Mouse (Mus musculus): Measurements from ENCODE around the gene Tmem253. TPM values are rescaled to one million over a fixed set of nuclear protein-coding genes. Genes with fewer than 3 reads are reported as not detected.

Tmem253 gene
- polyA plus RNA-seq, 1 experiment: not detected

DNA sequence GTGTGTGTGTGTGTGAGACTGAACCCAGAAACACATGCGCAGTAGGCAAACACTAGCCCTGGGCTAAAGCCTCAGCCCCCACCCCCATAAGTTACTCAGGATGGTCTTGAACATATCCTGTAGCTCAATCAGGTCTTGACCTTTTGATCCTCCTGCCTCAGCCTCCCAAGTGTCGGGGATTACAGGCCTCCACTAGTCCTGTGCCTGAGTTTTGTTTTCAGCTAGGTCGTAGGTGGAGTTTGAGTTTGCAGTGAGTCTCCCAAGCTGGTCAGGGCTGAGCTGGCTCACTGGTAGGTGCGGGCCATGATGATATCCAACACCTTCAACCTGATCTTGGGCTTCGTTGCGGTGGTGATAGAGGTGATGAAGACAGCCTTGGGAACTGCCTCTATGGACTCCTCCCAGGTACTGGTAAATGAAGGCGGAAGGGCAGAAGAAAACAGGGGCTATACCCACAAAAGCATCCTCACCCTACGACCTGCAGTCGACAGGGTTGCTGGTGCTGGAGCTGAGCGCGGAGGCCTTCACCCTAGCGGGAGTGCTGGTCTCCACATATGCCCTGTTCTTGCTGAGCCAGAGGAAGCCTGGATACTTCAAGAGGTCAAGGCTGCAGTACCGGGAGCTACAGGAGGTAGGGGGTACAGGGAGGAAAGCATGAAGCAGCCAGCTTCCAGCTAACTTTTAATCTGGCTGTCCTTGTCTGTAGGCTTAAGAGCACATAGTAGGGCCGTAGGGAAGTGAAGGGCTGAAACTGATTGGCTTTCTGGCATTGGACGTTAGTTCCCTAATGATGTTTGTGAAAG, 3.0 kb downstream of the Tmem253 start:
- WGBS: 82% methylated on average over 15 of the region's 15 CpGs
- TF ChIP-seq CTCF (IDR thresholded peaks at IDR 0.05; ENCODE audit: insufficient read depth, low read depth, low read length) (no peak), POLR2A (IDR thresholded peaks at IDR 0.05; ENCODE audit: insufficient read depth, low read depth, low read length) (no peak)
- H3K4me1 ChIP-seq (ENCODE audit: control insufficient read depth, insufficient read depth, low read length): peaks cover 16% of the 10 kb centered on the region
- peak overlapping the region; percentile 5 for H3K4me3 ChIP-seq (ENCODE audit: insufficient read depth, low read depth, low read length)
- peak overlapping the region; percentile 98 for H3K27ac ChIP-seq (ENCODE audit: insufficient read depth, low read depth, low read length)

DNA sequence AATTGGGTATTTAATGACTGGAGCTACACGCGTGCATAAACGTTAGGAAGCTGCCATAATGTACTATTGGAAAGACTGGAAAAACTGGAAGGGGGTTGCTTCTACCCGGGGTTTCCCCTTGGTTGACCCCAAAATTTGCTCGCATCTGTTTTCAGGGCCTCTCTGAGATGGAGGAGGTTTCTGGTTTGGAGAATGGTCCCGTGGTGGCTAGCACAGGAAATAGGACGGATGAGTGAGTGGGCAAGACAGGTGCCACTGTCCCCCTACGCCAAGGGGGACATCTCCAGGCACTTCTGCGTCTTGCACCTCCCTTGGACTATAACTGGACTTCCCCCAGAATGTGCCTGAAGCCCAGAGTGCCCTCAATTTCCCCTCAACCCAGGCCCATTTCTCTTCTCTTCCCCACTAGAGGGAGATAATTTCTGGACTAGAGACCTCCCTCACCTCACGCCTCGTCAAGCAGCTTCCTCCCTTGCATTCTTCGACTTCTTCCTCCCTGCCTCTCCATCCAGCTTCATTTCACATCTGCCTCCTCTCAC, 3.7 kb downstream of the Tmem253 start:
- Histone ChIP-seq H3K4me3 (ENCODE audit: insufficient read depth, low read depth, low read length) (peak overlapping the region; percentile 70), H3K4me1 (ENCODE audit: control insufficient read depth, insufficient read depth, low read length) (peaks cover 16% of the 10 kb centered on the region), H3K27ac (ENCODE audit: insufficient read depth, low read depth, low read length) (peak overlapping the region; percentile 98)
- 13% methylated on average over 12 of the region's 12 CpGs for WGBS
- TF ChIP-seq POLR2A (IDR thresholded peaks at IDR 0.05; ENCODE audit: insufficient read depth, low read depth, low read length): no peak
- TF ChIP-seq CTCF (IDR thresholded peaks at IDR 0.05; ENCODE audit: insufficient read depth, low read depth, low read length): peak; percentile 54

GRCm38 (mm10) chr14:52019590-52020340, 4.3 kb downstream of the Tmem253 start:
- peak; percentile 68 for TF ChIP-seq POLR2A (IDR thresholded peaks at IDR 0.05; ENCODE audit: insufficient read depth, low read depth, low read length)
- TF ChIP-seq CTCF (IDR thresholded peaks at IDR 0.05; ENCODE audit: insufficient read depth, low read depth, low read length): no peak
- Histone ChIP-seq H3K4me3 (ENCODE audit: insufficient read depth, low read depth, low read length) (peak overlapping the region; percentile 70), H3K4me1 (ENCODE audit: control insufficient read depth, insufficient read depth, low read length) (peaks cover 16% of the 10 kb centered on the region), H3K27ac (ENCODE audit: insufficient read depth, low read depth, low read length) (peak overlapping the region; percentile 98)
- WGBS: under 1% methylated on average over 74 of the region's 74 CpGs

DNA sequence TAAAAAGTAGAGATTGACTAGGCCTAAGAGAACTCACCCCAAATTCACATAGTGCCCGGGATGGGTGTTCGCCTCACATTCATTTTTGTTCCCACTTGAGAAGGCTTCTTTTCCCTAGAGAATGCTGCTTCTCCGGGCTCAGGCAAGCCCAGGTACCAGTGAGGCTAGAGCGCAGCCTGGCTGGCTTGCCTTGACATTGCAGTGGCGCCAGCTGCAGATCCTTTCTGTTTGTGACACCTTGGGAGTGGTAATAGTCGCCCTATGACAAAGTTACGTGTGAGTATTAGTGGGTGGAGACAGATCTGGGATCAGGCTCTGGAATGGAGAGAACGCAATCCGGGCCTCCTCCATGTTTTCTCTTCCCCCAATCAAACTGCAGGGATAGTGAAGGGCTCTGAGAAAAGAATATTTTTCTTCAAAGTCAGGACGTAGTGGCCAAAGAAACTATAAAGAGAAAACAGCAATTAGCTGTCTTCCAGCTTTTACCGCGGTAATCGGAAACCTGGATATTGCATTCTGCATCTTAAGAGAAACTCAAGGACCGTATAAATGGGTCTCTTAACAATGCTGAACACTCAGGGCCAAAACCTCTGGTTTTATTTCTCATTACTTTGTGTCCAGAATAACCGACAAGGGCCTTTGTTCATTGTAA, 5.2 kb downstream of the Tmem253 start, which contains the start of gene Zfp219:
Zfp219 (minus strand) TSS at position 248 of the 652 bp plus-strand sequence.
- TF ChIP-seq CTCF (IDR thresholded peaks at IDR 0.05; ENCODE audit: insufficient read depth, low read depth, low read length) (peak; percentile 41; the same call in 1 of the 2 replicates), POLR2A (IDR thresholded peaks at IDR 0.05; ENCODE audit: insufficient read depth, low read depth, low read length) (no peak)
- H3K4me1 ChIP-seq (ENCODE audit: control insufficient read depth, insufficient read depth, low read length): peaks cover 14% of the 10 kb centered on the region
- H3K4me3 ChIP-seq (ENCODE audit: insufficient read depth, low read depth, low read length): peak within 1 kb of the TSS; percentile 70
- 2% methylated on average over 15 of the region's 15 CpGs for WGBS
- H3K27ac ChIP-seq (ENCODE audit: insufficient read depth, low read depth, low read length): peak within 1 kb of the TSS; percentile 97

GRCm38 (mm10) chr14:52021138-52021529, 5.7 kb downstream of the Tmem253 start:
- Histone ChIP-seq H3K27ac (ENCODE audit: insufficient read depth, low read depth, low read length) (no peak overlapping the region), H3K4me1 (ENCODE audit: control insufficient read depth, insufficient read depth, low read length) (peaks cover 14% of the 10 kb centered on the region), H3K4me3 (ENCODE audit: insufficient read depth, low read depth, low read length) (no peak overlapping the region)
- no peak for TF ChIP-seq POLR2A (IDR thresholded peaks at IDR 0.05; ENCODE audit: insufficient read depth, low read depth, low read length)
- TF ChIP-seq CTCF (IDR thresholded peaks at IDR 0.05; ENCODE audit: insufficient read depth, low read depth, low read length): no peak
- 69% methylated on average over 4 of the region's 4 CpGs for WGBS

DNA sequence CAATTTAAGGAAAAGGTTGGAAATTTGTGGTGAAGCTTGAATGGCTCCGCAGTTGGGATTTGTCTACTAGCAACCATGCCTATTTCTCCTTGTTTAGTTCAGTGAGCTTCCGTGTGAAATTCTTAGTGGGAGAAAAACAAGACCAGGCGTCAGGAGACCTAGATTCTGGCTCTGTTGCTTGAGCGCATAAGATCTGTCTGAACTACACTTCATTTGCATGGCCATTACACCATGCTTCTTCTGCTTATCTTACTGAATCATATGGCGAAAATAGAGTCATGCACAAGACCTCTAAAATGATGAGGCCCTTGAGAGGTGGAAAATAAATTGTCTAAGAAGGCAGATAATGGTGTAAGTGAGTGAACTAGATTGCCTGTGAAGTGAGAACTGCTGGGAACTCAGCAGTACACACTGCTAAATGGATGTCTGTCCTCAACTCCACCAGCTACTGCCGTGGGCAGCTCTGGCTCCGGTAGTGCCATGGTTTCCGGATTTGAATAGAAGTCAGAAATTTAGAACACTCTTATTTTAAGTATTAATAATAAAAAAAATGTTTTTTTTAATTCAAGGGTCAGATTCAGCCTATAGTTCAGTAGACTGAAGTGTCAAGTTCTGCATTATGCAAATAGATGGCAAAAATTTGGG, 6.2 kb downstream of the Tmem253 start:
- 88% methylated on average over 8 of the region's 8 CpGs for WGBS
- Histone ChIP-seq H3K4me1 (ENCODE audit: control insufficient read depth, insufficient read depth, low read length) (peaks cover 14% of the 10 kb centered on the region), H3K4me3 (ENCODE audit: insufficient read depth, low read depth, low read length) (no peak overlapping the region), H3K27ac (ENCODE audit: insufficient read depth, low read depth, low read length) (no peak overlapping the region)
- TF ChIP-seq POLR2A (IDR thresholded peaks at IDR 0.05; ENCODE audit: insufficient read depth, low read depth, low read length) (no peak), CTCF (IDR thresholded peaks at IDR 0.05; ENCODE audit: insufficient read depth, low read depth, low read length) (no peak)

DNA sequence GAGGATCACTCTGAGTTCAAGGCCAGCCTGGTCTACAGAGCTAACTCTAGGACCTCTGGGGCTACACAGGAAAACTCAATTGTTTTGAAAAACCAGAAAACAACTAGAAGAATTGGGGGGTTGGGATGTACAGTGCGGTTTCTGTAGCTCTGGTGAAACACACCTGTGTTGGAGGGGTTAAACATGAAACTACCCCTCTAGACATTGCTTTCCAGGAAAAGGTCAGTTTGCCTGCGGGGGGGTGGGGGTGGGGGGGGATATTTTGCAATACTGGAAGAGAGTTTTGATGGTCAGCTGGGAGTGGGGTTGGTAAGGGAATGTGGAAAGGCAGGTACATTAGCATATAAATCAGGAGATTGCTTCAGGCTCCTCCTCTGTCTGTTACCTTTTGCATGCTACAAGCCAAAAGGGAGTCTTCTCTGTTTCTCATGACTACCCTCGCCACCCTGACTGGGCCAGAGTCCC, 6.8 kb downstream of the Tmem253 start:
- Histone ChIP-seq H3K4me1 (ENCODE audit: control insufficient read depth, insufficient read depth, low read length) (peaks cover 14% of the 10 kb centered on the region), H3K27ac (ENCODE audit: insufficient read depth, low read depth, low read length) (no peak overlapping the region), H3K4me3 (ENCODE audit: insufficient read depth, low read depth, low read length) (no peak overlapping the region)
- 56% methylated on average over 3 of the region's 3 CpGs for WGBS
- no peak for TF ChIP-seq POLR2A (IDR thresholded peaks at IDR 0.05; ENCODE audit: insufficient read depth, low read depth, low read length)
- no peak for TF ChIP-seq CTCF (IDR thresholded peaks at IDR 0.05; ENCODE audit: insufficient read depth, low read depth, low read length)

Measured in olfactory bulb, adult 2 months (tissue).